Mouse (Mus musculus): Measurements from ENCODE around the gene Dcps. TPM values are rescaled to one million over a fixed set of nuclear protein-coding genes. Genes with fewer than 3 reads are reported as not detected.
"Not testable (repeated sequence)": the region's sequence is repeated elsewhere in the genome, so short reads cannot be mapped to it uniquely, and the experiment has no call there.

The Dcps gene
- polyA plus RNA-seq, 1 experiment: 88.3 TPM

DNA sequence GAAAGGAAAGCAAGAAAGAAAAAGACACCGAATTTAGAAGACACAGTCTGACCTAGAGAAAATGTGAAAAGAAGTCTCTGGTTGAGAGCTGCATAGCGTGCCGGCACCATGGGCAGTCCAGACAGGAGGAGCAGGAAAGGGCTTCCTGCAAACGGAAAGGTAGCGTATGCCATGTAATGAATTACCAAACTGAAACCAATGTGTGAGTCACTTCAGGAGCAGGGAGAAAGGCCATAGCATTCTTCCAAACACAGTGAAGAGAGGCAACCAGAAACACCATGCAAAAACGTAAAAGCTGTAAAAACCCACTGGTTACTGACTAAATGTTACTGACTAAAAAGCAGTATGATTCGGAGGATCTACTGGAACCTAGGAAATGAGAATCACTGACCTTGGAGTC lies 14.1 kb downstream of the Dcps start:
- Histone ChIP-seq H3K27me3 (replicated peaks) (no peaks in the 10 kb centered on the region), H3K4me3 (replicated peaks) (no peak overlapping the region), H3K36me3 (replicated peaks; ENCODE audit: low read length) (peaks cover 59% of the 10 kb centered on the region), H3K9me3 (no peaks in the 10 kb centered on the region), H3K4me1 (peaks cover 69% of the 10 kb centered on the region)
- TF ChIP-seq FLI1 (IDR thresholded peaks at IDR 0.05; ENCODE audit: low read length): no peak
- TF ChIP-seq GATA1 (IDR thresholded peaks at IDR 0.05; ENCODE audit: borderline replicate concordance, low read length): no peak

DNA sequence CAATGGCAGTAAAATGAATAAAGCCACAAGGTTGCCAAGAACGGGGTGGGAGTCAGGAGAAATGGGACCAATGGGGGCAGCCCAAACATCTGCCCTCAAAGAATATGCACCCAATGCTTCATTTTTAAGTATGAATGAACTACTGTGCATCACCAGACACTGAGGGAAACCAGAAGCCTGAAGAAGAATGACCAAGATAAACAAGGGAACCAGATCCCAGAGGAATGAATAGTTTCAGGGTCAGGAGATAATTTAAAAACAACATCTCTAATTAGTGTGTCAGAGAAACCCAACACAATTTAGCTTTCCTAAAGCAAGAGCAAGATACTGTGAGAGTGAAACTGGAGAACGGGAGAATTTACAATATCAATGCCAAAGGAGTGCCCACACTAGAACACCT lies 15.2 kb downstream of the Dcps start:
- Histone ChIP-seq H3K9me3 (no peaks in the 10 kb centered on the region), H3K27me3 (replicated peaks) (no peaks in the 10 kb centered on the region), H3K4me3 (replicated peaks) (no peak overlapping the region), H3K36me3 (replicated peaks; ENCODE audit: low read length) (peaks cover 63% of the 10 kb centered on the region), H3K4me1 (peaks cover 78% of the 10 kb centered on the region)
- no peak for TF ChIP-seq FLI1 (IDR thresholded peaks at IDR 0.05; ENCODE audit: low read length)
- no peak for TF ChIP-seq GATA1 (IDR thresholded peaks at IDR 0.05; ENCODE audit: borderline replicate concordance, low read length)

DNA sequence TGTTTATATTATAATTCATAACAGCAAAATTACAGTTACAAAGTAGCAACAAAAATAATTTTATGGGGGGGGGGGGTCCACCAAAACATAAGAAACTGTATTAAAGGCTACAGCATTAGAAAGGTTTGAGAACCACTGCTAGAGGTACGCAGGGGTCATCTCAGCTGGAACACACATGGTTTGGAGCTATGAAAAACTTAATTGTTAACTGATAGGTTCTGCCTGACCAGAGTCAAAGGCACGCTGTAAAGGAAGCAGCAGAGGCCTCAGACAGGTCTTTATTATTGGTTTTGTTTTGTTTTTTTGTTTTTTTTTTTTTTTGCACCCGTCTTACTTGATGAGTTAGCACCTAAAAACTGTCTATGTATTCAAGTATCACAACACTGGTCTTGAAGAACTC lies 17.4 kb downstream of the Dcps start:
- no peaks in the 10 kb centered on the region for H3K9me3 ChIP-seq
- TF ChIP-seq GATA1 (IDR thresholded peaks at IDR 0.05; ENCODE audit: borderline replicate concordance, low read length): no peak
- no peak for TF ChIP-seq FLI1 (IDR thresholded peaks at IDR 0.05; ENCODE audit: low read length)
- peaks cover 66% of the 10 kb centered on the region for H3K4me1 ChIP-seq
- peaks cover 58% of the 10 kb centered on the region for H3K36me3 ChIP-seq (replicated peaks; ENCODE audit: low read length)
- no peaks in the 10 kb centered on the region for H3K27me3 ChIP-seq (replicated peaks)
- no peak overlapping the region for H3K4me3 ChIP-seq (replicated peaks)

DNA sequence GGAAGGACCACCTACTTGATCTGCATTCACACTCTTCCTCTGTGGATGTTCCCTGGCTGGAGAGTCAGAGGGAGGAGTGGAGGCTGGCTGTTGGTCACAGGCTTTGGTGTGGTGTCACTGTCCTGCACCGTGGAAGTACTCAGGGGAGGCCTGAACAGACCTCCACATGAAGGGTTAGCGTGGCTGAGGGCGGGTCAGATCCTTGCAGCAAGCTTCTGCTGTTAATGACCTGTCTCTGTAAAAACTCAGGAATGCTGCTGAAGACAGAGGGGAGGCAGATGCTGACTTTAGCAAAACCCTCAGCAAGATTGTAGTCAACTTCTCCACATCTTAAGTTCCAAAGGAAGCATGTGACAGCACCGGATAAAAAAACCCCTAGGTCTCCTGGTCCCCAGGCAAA lies 19.0 kb downstream of the Dcps start:
- Histone ChIP-seq H3K4me1 (peaks cover 54% of the 10 kb centered on the region), H3K36me3 (replicated peaks; ENCODE audit: low read length) (peaks cover 43% of the 10 kb centered on the region), H3K4me3 (replicated peaks) (peak overlapping the region; percentile 10), H3K9me3 (no peaks in the 10 kb centered on the region), H3K27me3 (replicated peaks) (no peaks in the 10 kb centered on the region)
- TF ChIP-seq GATA1 (IDR thresholded peaks at IDR 0.05; ENCODE audit: borderline replicate concordance, low read length) (no peak), FLI1 (IDR thresholded peaks at IDR 0.05; ENCODE audit: low read length) (no peak)

DNA sequence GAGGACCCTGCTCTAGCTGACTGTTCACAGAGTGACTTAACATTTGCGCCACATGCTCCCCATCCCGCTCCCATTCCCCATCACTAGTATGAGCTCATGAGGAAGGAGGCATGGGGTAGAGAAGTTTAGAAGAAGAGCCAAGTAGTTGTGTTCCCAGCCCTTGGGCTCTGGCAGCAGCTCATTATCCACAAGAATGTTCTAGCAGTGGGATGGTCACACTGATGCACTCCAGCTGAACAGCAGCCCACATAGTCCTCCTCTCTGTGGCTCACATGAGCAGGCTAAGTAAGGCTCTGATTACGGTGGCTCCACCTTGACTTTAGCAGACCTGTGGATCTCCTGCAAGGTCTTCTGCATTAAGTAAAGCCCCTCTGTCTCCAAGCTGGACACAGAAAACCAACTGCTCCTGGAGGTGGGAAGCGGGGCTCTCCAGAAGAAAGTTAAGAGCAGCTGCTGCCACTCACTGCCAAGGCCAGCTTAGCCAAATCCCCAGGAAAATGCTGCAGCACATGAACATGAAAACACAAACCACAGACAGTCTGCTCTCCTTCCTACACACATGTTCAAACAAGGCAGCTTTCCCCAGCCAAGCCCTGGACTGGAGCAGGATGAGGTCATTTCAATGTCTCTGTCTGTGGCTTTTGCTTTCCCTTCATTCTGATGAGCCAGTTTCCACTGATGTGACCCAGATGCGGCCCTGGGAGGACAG lies 19.7 kb downstream of the Dcps start:
- Histone ChIP-seq H3K27me3 (replicated peaks) (no peaks in the 10 kb centered on the region), H3K9me3 (no peaks in the 10 kb centered on the region), H3K4me3 (replicated peaks) (peak overlapping the region; percentile 10), H3K36me3 (replicated peaks; ENCODE audit: low read length) (peaks cover 37% of the 10 kb centered on the region), H3K4me1 (peaks cover 50% of the 10 kb centered on the region)
- TF ChIP-seq FLI1 (IDR thresholded peaks at IDR 0.05; ENCODE audit: low read length): no peak
- TF ChIP-seq GATA1 (IDR thresholded peaks at IDR 0.05; ENCODE audit: borderline replicate concordance, low read length): no peak

DNA sequence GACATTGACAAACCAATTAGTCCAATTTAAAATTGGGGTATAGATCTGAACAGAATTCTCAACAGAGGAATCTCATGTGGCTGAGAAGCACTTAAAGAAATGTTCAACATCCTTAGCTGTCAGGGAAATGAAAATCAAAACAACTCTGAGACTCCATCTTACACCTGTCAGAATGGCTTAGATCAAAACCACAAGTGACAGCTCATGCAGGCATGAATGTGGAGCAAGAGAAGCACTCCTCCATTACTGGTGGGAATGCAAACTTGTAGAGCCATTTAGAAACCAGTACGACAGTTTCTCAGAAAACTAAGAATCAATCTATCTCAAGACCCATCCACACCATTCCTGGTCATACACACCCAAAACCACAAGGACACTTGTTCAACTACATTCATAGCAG lies 22.9 kb downstream of the Dcps start:
- Histone ChIP-seq H3K36me3 (replicated peaks; ENCODE audit: low read length) (peaks cover 31% of the 10 kb centered on the region), H3K4me1 (peaks cover 31% of the 10 kb centered on the region), H3K27me3 (replicated peaks) (no peaks in the 10 kb centered on the region), H3K9me3 (no peaks in the 10 kb centered on the region), H3K4me3 (replicated peaks) (no peak overlapping the region)
- no peak for TF ChIP-seq FLI1 (IDR thresholded peaks at IDR 0.05; ENCODE audit: low read length)
- TF ChIP-seq GATA1 (IDR thresholded peaks at IDR 0.05; ENCODE audit: borderline replicate concordance, low read length): no peak

DNA sequence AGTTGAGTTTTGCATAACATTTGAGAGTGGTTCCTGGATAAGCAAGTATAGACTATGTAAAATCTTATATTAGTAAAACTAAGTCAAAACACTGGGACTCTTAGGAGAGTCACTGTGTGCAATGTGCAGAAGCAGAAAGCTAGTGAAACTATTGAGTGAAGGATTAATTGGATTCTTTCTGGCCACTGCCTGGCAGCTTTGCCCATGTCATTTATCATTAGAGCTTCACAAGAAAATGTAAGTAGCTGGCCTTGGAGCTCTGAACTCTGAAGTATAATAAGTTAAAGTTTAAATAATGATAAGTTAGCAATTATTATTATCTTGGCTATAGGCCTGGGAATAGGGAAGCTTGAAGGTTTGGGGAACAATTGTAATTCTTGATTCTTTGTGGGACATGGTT lies 27.0 kb downstream of the Dcps start:
- H3K9me3 ChIP-seq; H3K4me3 ChIP-seq (replicated peaks); H3K27me3 ChIP-seq (replicated peaks): not testable (repeated sequence)
- Histone ChIP-seq H3K36me3 (replicated peaks; ENCODE audit: low read length) (peaks cover 24% of the 10 kb centered on the region), H3K4me1 (peaks cover 28% of the 10 kb centered on the region)

DNA sequence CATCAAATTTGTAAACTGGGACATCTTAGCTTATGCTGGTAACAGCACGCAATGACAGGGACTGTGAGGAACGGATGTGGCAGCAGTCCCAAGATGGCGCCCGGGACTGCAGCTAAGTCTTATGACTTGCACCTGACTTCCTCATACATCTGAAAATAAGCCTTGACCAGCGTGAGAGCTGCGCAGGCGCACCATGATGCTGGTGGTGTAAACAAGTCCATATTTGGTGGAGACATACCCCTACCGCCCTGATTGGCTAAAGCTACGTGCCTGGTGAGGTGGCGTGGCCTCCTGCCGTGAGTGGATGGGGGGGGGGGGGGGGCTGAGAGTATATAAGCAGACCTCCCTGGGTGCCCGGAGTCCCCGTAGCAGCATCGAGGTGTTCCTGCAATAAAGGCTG lies 28.6 kb downstream of the Dcps start:
- H3K27me3 ChIP-seq (replicated peaks); H3K9me3 ChIP-seq; H3K4me3 ChIP-seq (replicated peaks): not testable (repeated sequence)
- peaks cover 42% of the 10 kb centered on the region for H3K4me1 ChIP-seq
- H3K36me3 ChIP-seq (replicated peaks; ENCODE audit: low read length): peaks cover 28% of the 10 kb centered on the region

DNA sequence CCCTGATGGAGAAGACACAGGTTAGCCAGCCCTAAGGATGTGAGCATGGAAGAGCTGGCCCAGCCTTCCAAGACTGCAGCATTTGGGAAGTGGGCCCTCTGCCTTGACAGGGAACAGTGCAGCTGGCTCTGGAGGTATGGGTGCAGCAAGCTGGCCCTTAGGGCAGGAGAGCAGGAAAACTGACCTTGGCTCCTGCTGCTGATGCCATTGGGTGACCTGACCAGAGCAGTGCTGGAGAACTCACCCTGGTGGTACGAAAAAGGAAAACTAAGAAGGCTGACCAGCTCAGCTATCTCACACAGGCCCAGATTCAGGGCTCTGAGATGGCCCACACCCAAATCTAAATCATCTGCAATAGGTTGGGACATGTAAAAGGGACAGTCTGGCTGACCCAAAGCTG lies 30.0 kb downstream of the Dcps start:
- Histone ChIP-seq H3K36me3 (replicated peaks; ENCODE audit: low read length) (peaks cover 30% of the 10 kb centered on the region), H3K4me1 (peaks cover 55% of the 10 kb centered on the region), H3K9me3 (no peaks in the 10 kb centered on the region), H3K4me3 (replicated peaks) (no peak overlapping the region), H3K27me3 (replicated peaks) (no peaks in the 10 kb centered on the region)
- TF ChIP-seq FLI1 (IDR thresholded peaks at IDR 0.05; ENCODE audit: low read length) (no peak), GATA1 (IDR thresholded peaks at IDR 0.05; ENCODE audit: borderline replicate concordance, low read length) (no peak)

DNA sequence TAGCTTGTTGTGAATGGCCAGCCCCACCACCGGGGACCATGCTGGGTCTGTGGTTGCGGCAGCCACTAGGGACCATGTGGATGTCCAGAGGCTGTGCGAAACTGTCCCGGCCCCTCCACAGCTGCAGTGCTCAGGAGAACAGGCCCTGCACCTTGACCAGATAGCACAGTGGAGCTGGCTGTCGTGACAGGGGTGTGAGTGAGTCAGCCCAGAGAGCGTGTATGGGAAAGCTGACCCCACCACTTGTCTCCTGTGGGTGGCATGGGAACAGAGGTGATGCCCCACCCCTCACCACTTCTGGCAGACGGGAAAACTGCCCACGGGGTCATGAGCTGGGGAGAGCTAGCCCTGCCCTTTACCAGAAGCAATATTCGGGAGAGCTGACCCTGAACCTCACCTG lies 30.7 kb downstream of the Dcps start:
- peaks cover 55% of the 10 kb centered on the region for H3K4me1 ChIP-seq
- H3K9me3 ChIP-seq: no peaks in the 10 kb centered on the region
- no peaks in the 10 kb centered on the region for H3K27me3 ChIP-seq (replicated peaks)

DNA sequence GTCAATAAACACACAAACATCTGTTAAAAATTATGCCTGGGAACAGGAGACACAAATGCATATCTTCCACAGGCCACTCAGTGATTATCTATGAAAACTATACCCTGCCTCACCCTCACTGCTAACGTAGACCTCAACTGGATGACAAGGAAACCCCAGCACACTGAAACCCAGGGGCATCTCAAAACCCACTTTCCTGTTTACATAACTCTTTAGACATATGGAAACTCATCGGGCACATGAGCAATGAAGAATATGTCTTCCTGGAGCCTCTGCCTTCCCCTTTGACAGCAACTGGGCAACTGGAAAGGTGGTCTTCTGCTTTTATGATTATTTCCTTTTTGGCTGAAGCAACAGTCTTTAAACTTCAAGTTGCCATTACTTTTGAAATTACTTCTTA lies 33.6 kb downstream of the Dcps start:
- H3K9me3 ChIP-seq: no peaks in the 10 kb centered on the region
- peaks cover 38% of the 10 kb centered on the region for H3K36me3 ChIP-seq (replicated peaks; ENCODE audit: low read length)
- no peaks in the 10 kb centered on the region for H3K27me3 ChIP-seq (replicated peaks)
- H3K4me1 ChIP-seq: peaks cover 67% of the 10 kb centered on the region
- H3K4me3 ChIP-seq (replicated peaks): no peak overlapping the region
- TF ChIP-seq FLI1 (IDR thresholded peaks at IDR 0.05; ENCODE audit: low read length) (no peak), GATA1 (IDR thresholded peaks at IDR 0.05; ENCODE audit: borderline replicate concordance, low read length) (no peak)

More for the DNA sequence above, 30.7 kb downstream of the Dcps start:
- H3K4me3 ChIP-seq (replicated peaks): no peak overlapping the region
- TF ChIP-seq GATA1 (IDR thresholded peaks at IDR 0.05; ENCODE audit: borderline replicate concordance, low read length) (no peak), FLI1 (IDR thresholded peaks at IDR 0.05; ENCODE audit: low read length) (no peak)
- H3K36me3 ChIP-seq (replicated peaks; ENCODE audit: low read length): peaks cover 30% of the 10 kb centered on the region

Measured in megakaryocyte, embryonic 14.5 days (primary cell).